Comparison of ENCODE assay signal across 8 mouse cellular contexts in the genomic region with DNA sequence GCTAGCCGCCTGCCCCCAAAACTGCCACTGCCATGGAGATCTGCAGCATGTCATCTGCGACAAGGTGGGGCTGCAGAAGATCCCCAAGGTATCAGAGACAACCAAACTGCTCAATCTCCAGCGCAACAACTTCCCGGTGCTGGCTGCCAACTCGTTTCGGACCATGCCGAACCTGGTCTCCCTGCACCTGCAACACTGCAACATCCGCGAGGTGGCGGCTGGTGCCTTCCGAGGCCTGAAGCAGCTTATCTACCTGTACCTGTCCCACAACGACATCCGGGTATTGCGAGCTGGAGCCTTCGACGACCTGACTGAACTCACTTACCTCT. TPM values are rescaled to one million over a fixed set of nuclear protein-coding genes. Genes with fewer than 3 reads are reported as not detected.
DNase-seq lines count a peak whose midpoint lies in the region; ATAC-seq lines count a peak whose summit lies in the region.

No protein-coding gene starts in this region.

- H3K36me3 ChIP-seq in megakaryocyte, embryonic 14.5 days (replicated peaks; ENCODE audit: low read length), result peaks cover 42% of the 10 kb centered on the region
- no peaks in the 10 kb centered on the region for H3K36me3 ChIP-seq in forebrain, embryonic 11.5 days (ENCODE audit: control insufficient read depth, insufficient read depth, low read length)
- H3K36me3 ChIP-seq in liver, embryonic 13.5 days, result 0 out of 2 replicates have a peak, but pooled peaks cover 5% of the 10 kb centered on the region
- no peaks in the 10 kb centered on the region for H3K36me3 ChIP-seq in neural tube, embryonic 15.5 days

- H3K27ac ChIP-seq in forebrain, embryonic 11.5 days (ENCODE audit: low read depth, low read length), result no peak overlapping the region
- no peak overlapping the region for H3K27ac ChIP-seq in liver, embryonic 13.5 days
- no peak overlapping the region for H3K27ac ChIP-seq in neural tube, embryonic 15.5 days (replicated peaks)

- no peaks in the 10 kb centered on the region for H3K9me3 ChIP-seq in megakaryocyte, embryonic 14.5 days
- H3K9me3 ChIP-seq in forebrain, embryonic 11.5 days (ENCODE audit: control insufficient read depth, low read length), result no peaks in the 10 kb centered on the region
- no peaks in the 10 kb centered on the region for H3K9me3 ChIP-seq in liver, embryonic 13.5 days (replicated peaks)
- no peaks in the 10 kb centered on the region for H3K9me3 ChIP-seq in neural tube, embryonic 15.5 days (replicated peaks)

- WGBS in forebrain, embryonic 11.5 days, result 4% methylated on average over 16 of the region's 16 CpGs
- 13% methylated on average over 16 of the region's 16 CpGs for WGBS in liver, embryonic 13.5 days (ENCODE audit: insufficient replicate concordance)
- WGBS in neural tube, embryonic 15.5 days, result 17% methylated on average over 16 of the region's 16 CpGs

- peaks cover 12% of the 10 kb centered on the region for H3K27me3 ChIP-seq in megakaryocyte, embryonic 14.5 days (replicated peaks)
- H3K27me3 ChIP-seq in forebrain, embryonic 11.5 days (ENCODE audit: control insufficient read depth, insufficient read depth, low read length), result peaks cover 13% of the 10 kb centered on the region
- peaks cover 28% of the 10 kb centered on the region for H3K27me3 ChIP-seq in liver, embryonic 13.5 days
- H3K27me3 ChIP-seq in neural tube, embryonic 15.5 days (replicated peaks), result peaks cover 30% of the 10 kb centered on the region

- H3K4me2 ChIP-seq in forebrain, embryonic 11.5 days (ENCODE audit: low read depth, low read length, severe bottlenecking), result peak overlapping the region; percentile 32
- H3K4me2 ChIP-seq in liver, embryonic 13.5 days, result peak overlapping the region; percentile 57
- peak overlapping the region; percentile 52 for H3K4me2 ChIP-seq in neural tube, embryonic 15.5 days

- no peak for DNase-seq in forebrain, embryonic 11.5 days (ENCODE audit: low spot score)
- no peak for DNase-seq in liver, embryonic 13.5 days
- no peak for DNase-seq in cerebellum, adult 8-10 months
- DNase-seq in layer of hippocampus, adult 18-20 months (ENCODE audit: low spot score in 2 of 2), result no peak
- DNase-seq in MN1 (ENCODE audit: low spot score), result no peak

- H3K9ac ChIP-seq in forebrain, embryonic 11.5 days (ENCODE audit: low read length), result no peak overlapping the region
- H3K9ac ChIP-seq in liver, embryonic 13.5 days, result no peak overlapping the region
- 0 out of 2 replicates have a peak overlapping the region, but pooled peaks have one; percentile 1 for H3K9ac ChIP-seq in neural tube, embryonic 15.5 days (replicated peaks)

- H3K4me1 ChIP-seq in megakaryocyte, embryonic 14.5 days, result peaks cover 59% of the 10 kb centered on the region
- H3K4me1 ChIP-seq in forebrain, embryonic 11.5 days (replicated peaks; ENCODE audit: control insufficient read depth, insufficient read depth, low read length), result 0 out of 2 replicates have a peak, but pooled peaks cover 1% of the 10 kb centered on the region
- H3K4me1 ChIP-seq in liver, embryonic 13.5 days (replicated peaks), result peaks cover 19% of the 10 kb centered on the region
- H3K4me1 ChIP-seq in neural tube, embryonic 15.5 days, result peaks cover 12% of the 10 kb centered on the region

- peak overlapping the region; percentile 90 for H3K4me3 ChIP-seq in megakaryocyte, embryonic 14.5 days (replicated peaks)
- H3K4me3 ChIP-seq in forebrain, embryonic 11.5 days (ENCODE audit: low read depth, low read length), result no peak overlapping the region; the same call in 1 of the 2 replicates
- H3K4me3 ChIP-seq in liver, embryonic 13.5 days (replicated peaks), result peak overlapping the region; percentile 28; the same call in 1 of the 2 replicates
- H3K4me3 ChIP-seq in neural tube, embryonic 15.5 days (replicated peaks), result peak overlapping the region; percentile 26

- no peak for ATAC-seq in megakaryocyte, adult 5-6 weeks (ENCODE audit: poor library complexity, severe bottlenecking)
- no peak for ATAC-seq in forebrain, embryonic 11.5 days (replicated peaks; ENCODE audit: low FRiP score)
- ATAC-seq in liver, embryonic 13.5 days (ENCODE audit: low read depth), result no peak
- ATAC-seq in neural tube, embryonic 15.5 days (ENCODE audit: low FRiP score), result no peak

RNA-seq across cellular contexts. Expression of gene Chad, which starts 0.3 kb away (rescaled TPM):
- polyA plus RNA-seq in megakaryocyte, embryonic 14.5 days (2012; ENCODE audit: insufficient read depth, low replicate concordance), result 0.45 TPM in 1 of 2 replicates, not detected in the other
- total RNA-seq in megakaryocyte, adult 5-6 weeks (2015), result not detected in 2 replicates
- not detected in 2 replicates for total RNA-seq in megakaryocyte, adult 5-6 weeks (2017)
- not detected in 2 replicates for polyA plus RNA-seq in forebrain, embryonic 11.5 days (2014; fragmentation: Nextera tagmentation; extraction: Ambion mirVana)
- polyA plus RNA-seq in liver, embryonic 13.5 days (2015; fragmentation: Nextera tagmentation; extraction: Ambion mirVana), result 0.13 TPM in 1 of 2 replicates, not detected in the other
- polyA plus RNA-seq in neural tube, embryonic 15.5 days (2015; fragmentation: Nextera tagmentation; extraction: Ambion mirVana), result 1.2 and 1.8 TPM in 2 replicates
- total RNA-seq in layer of hippocampus, adult 18-20 months (2021), result under 1 TPM; 0.30 to 0.58 TPM

RNA-seq across cellular contexts. Expression of gene Rsad1, which starts 16.1 kb away (rescaled TPM):
- polyA plus RNA-seq in megakaryocyte, embryonic 14.5 days (2012; ENCODE audit: insufficient read depth, low replicate concordance), result 0.92 and 2.2 TPM in 2 replicates
- total RNA-seq in megakaryocyte, adult 5-6 weeks (2015), result 0.32 and 0.40 TPM in 2 replicates
- 0.59 and 0.89 TPM in 2 replicates for total RNA-seq in megakaryocyte, adult 5-6 weeks (2017)
- polyA plus RNA-seq in forebrain, embryonic 11.5 days (2014; fragmentation: Nextera tagmentation; extraction: Ambion mirVana), result 2.9 and 3.7 TPM in 2 replicates
- 1.6 and 2.5 TPM in 2 replicates for polyA plus RNA-seq in liver, embryonic 13.5 days (2015; fragmentation: Nextera tagmentation; extraction: Ambion mirVana)
- polyA plus RNA-seq in neural tube, embryonic 15.5 days (2015; fragmentation: Nextera tagmentation; extraction: Ambion mirVana), result 9.4 and 10.4 TPM in 2 replicates
- 1 to 10 TPM; 8.9 to 9.7 TPM for total RNA-seq in layer of hippocampus, adult 18-20 months (2021)

RNA-seq across cellular contexts. Expression of gene Acsf2, which starts 36.6 kb away (rescaled TPM):
- 12.9 and 26.6 TPM in 2 replicates for polyA plus RNA-seq in megakaryocyte, embryonic 14.5 days (2012; ENCODE audit: insufficient read depth, low replicate concordance)
- total RNA-seq in megakaryocyte, adult 5-6 weeks (2015), result 6.7 and 7.9 TPM in 2 replicates
- 0.37 and 1.1 TPM in 2 replicates for total RNA-seq in megakaryocyte, adult 5-6 weeks (2017)
- polyA plus RNA-seq in forebrain, embryonic 11.5 days (2014; fragmentation: Nextera tagmentation; extraction: Ambion mirVana), result 6.3 and 6.9 TPM in 2 replicates
- polyA plus RNA-seq in liver, embryonic 13.5 days (2015; fragmentation: Nextera tagmentation; extraction: Ambion mirVana), result 1.1 and 1.3 TPM in 2 replicates
- polyA plus RNA-seq in neural tube, embryonic 15.5 days (2015; fragmentation: Nextera tagmentation; extraction: Ambion mirVana), result 1.1 and 3.2 TPM in 2 replicates
- 10 to 100 TPM; 17.2 to 19.2 TPM for total RNA-seq in layer of hippocampus, adult 18-20 months (2021)

RNA-seq across cellular contexts. Expression of gene Mycbpap, which starts 43.6 kb away (rescaled TPM):
- polyA plus RNA-seq in megakaryocyte, embryonic 14.5 days (2012; ENCODE audit: insufficient read depth, low replicate concordance), result not detected in 2 replicates
- total RNA-seq in megakaryocyte, adult 5-6 weeks (2015), result 0.23 TPM in 1 of 2 replicates, not detected in the other
- total RNA-seq in megakaryocyte, adult 5-6 weeks (2017), result 0.20 TPM in 1 of 2 replicates, not detected in the other
- polyA plus RNA-seq in forebrain, embryonic 11.5 days (2014; fragmentation: Nextera tagmentation; extraction: Ambion mirVana), result 1.9 and 4.8 TPM in 2 replicates
- 0.05 and 0.19 TPM in 2 replicates for polyA plus RNA-seq in liver, embryonic 13.5 days (2015; fragmentation: Nextera tagmentation; extraction: Ambion mirVana)
- polyA plus RNA-seq in neural tube, embryonic 15.5 days (2015; fragmentation: Nextera tagmentation; extraction: Ambion mirVana), result 2.0 and 2.8 TPM in 2 replicates
- total RNA-seq in layer of hippocampus, adult 18-20 months (2021), result 1 to 10 TPM; 2.1 to 3.7 TPM
